Mouse (Mus musculus) spleen, postnatal 4 days (tissue): ENCODE results near the gene Tbcb.
A peak's percentile ranks its signal among the peaks of the same experiment; 100 is the strongest.
"Not testable (repeated sequence)": the region's sequence is repeated elsewhere in the genome, so short reads cannot be mapped to it uniquely, and the experiment has no call there.

ENCODE experiments used
- DNase-seq, 2 experiments: peaks; one replicate each; pipeline ENCODE4 v3.0.0; 2022; ENCODE audit warnings: low spot score in 2 of 2

The Tbcb gene

GRCm38 (mm10) chr7:30231669-30232454, at the start of gene Tbcb, which contains the start of gene Polr2i:
Gene Tbcb, minus strand, starts transcription at chr7:30232272.
Gene Polr2i, plus strand, starts transcription at chr7:30231948.
- DNase-seq = peak; percentile 94 to 98

- DNase-seq = no peak
Measured at GRCm38 (mm10) chr7:30281522-30281921, 49.5 kb upstream of the Tbcb start.

- peak; percentile 75 to 85 for DNase-seq
Measured at GRCm38 (mm10) chr7:30280670-30281138, 48.6 kb upstream of the Tbcb start.

GRCm38 (mm10) chr7:30279951-30280669, 48.0 kb upstream of the Tbcb start, which contains the start of the genes Thap8 and Wdr62:
Gene Thap8, plus strand, starts transcription at chr7:30280094.
Gene Wdr62, minus strand, starts transcription at chr7:30280419.
- peak; percentile 93 to 95 for DNase-seq

GRCm38 (mm10) chr7:30279536-30279935, 47.5 kb upstream of the Tbcb start:
- DNase-seq = no peak

- no peak for DNase-seq
Measured at GRCm38 (mm10) chr7:30278911-30279310, 46.8 kb upstream of the Tbcb start.

- no peak for DNase-seq
Measured at GRCm38 (mm10) chr7:30274383-30274782, 42.3 kb upstream of the Tbcb start.

GRCm38 (mm10) chr7:30269641-30270040, 37.6 kb upstream of the Tbcb start:
- DNase-seq = no peak

GRCm38 (mm10) chr7:30266780-30267179, 34.7 kb upstream of the Tbcb start:
- no peak for DNase-seq

- no peak for DNase-seq
Measured at GRCm38 (mm10) chr7:30265935-30266334, 33.9 kb upstream of the Tbcb start.

- no peak for DNase-seq
Measured at GRCm38 (mm10) chr7:30265531-30265930, 33.5 kb upstream of the Tbcb start.

- no peak for DNase-seq
Measured at GRCm38 (mm10) chr7:30265041-30265440, 33.0 kb upstream of the Tbcb start.

- no peak for DNase-seq
Measured at GRCm38 (mm10) chr7:30251956-30252954, 20.2 kb upstream of the Tbcb start.

- DNase-seq = not testable (repeated sequence)
Measured at GRCm38 (mm10) chr7:30237374-30237773, 5.3 kb upstream of the Tbcb start.

- DNase-seq = no peak
Measured at GRCm38 (mm10) chr7:30235625-30236024, 3.6 kb upstream of the Tbcb start, which contains the start of gene Ovol3. Gene Ovol3, minus strand, starts transcription at chr7:30235725.

- no peak for DNase-seq
Measured at GRCm38 (mm10) chr7:30235091-30235490, 3.0 kb upstream of the Tbcb start.

GRCm38 (mm10) chr7:30234276-30234858, 2.3 kb upstream of the Tbcb start:
- DNase-seq = no peak

GRCm38 (mm10) chr7:30233387-30233786, 1.3 kb upstream of the Tbcb start:
- DNase-seq = no peak

- peak; percentile 69 to 85 for DNase-seq
Measured at GRCm38 (mm10) chr7:30232631-30233148, 618 bp upstream of the Tbcb start.

- no peak for DNase-seq
Measured at GRCm38 (mm10) chr7:30231328-30231668, 774 bp downstream of the Tbcb start.

- DNase-seq = no peak
Measured at GRCm38 (mm10) chr7:30224206-30224605, 7.9 kb downstream of the Tbcb start.
